Mouse (Mus musculus) neural tube, embryonic 11.5 days (tissue): ENCODE measurements around the gene Dppa3. TPM values are rescaled to one million over a fixed set of nuclear protein-coding genes. Genes with fewer than 3 reads are reported as not detected.

Experiments
- ATAC-seq: fragments of 200-750 bp; cut with Nextera tagmentation; 2 replicates; pipeline ENCODE4 v1.8.0; 2017; ENCODE audit warnings: moderate number of reproducible peaks, mild to moderate bottlenecking, moderate TSS enrichment, moderate library complexity; ENCODE audit not compliant: insufficient read depth, low FRiP score, low TSS enrichment
- DNase-seq: peaks from one replicate; pipeline ENCODE4 v3.0.0-alpha.2; 2015; ENCODE audit warnings: low spot score
- H3K27ac ChIP-seq: fragments of 300-500 bp; sonication (generic); 2 replicates; pipeline ENCODE4 v1.5.1; 2014; ENCODE audit warnings: low read depth, mild to moderate bottlenecking, low read length
- H3K27me3 ChIP-seq: fragments of 300-500 bp; sonication (generic); 2 replicates; pipeline ENCODE4 v1.6.1; 2014; ENCODE audit warnings: mild to moderate bottlenecking, low read length, mixed read lengths; ENCODE audit not compliant: control insufficient read depth, insufficient read depth
- H3K36me3 ChIP-seq: fragments of 300-500 bp; sonication (generic); 2 replicates; pipeline ENCODE4 v1.6.1; 2014; ENCODE audit warnings: mild to moderate bottlenecking, low read length, moderate library complexity, mixed read lengths; ENCODE audit not compliant: control insufficient read depth, insufficient read depth
- H3K4me1 ChIP-seq: fragments of 300-500 bp; sonication (generic); 2 replicates; pipeline ENCODE4 v1.6.1; 2014; ENCODE audit warnings: low read length, mixed read lengths; ENCODE audit not compliant: control insufficient read depth, insufficient read depth
- H3K4me2 ChIP-seq: fragments of 300-500 bp; sonication (generic); 2 replicates; pipeline ENCODE4 v1.6.1; 2014; ENCODE audit warnings: low read depth, mild to moderate bottlenecking, moderate library complexity
- H3K4me3 ChIP-seq: fragments of 300-500 bp; sonication (generic); 2 replicates; pipeline ENCODE4 v1.5.1; 2014; ENCODE audit warnings: low read depth, low read length
- H3K9ac ChIP-seq: fragments of 300-500 bp; sonication (generic); 2 replicates; pipeline ENCODE4 v1.6.1; 2014; ENCODE audit warnings: mild to moderate bottlenecking, low read length
- H3K9me3 ChIP-seq: fragments of 300-500 bp; sonication (generic); 2 replicates; pipeline ENCODE4 v1.6.1; 2016; ENCODE audit warnings: low read length; ENCODE audit not compliant: control insufficient read depth
- whole genome bisulfite sequencing: fragments of 180-500 bp; shearing (Covaris S2); extraction: QIAGEN DNeasy Blood & Tissue Kit; methylation state at CpG from one replicate; pipeline ENCODE4 v1.1.7; 2014; 5-methylcytosine and 5-hydroxymethylcytosine counted together
- polyA plus RNA-seq: library from polyadenylated mRNA; unstranded; fragments of >200 nt; fragmentation: Nextera tagmentation; extraction: Ambion mirVana; gene quantifications from 2 replicates; pipeline ENCODE4 v1.2.1, GENCODE M21; 2014

The Dppa3 gene
- polyA plus RNA-seq = not detected in 2 replicates

- ATAC-seq (no peak), DNase-seq (no peak)
- Histone ChIP-seq H3K27me3 (0 out of 2 replicates have a peak, but pooled peaks cover 2% of the 10 kb centered on the region), H3K9ac (no peak within 1 kb of the TSS), H3K4me1 (no peaks in the 10 kb centered on the region), H3K9me3 (no peaks in the 10 kb centered on the region), H3K36me3 (no peaks in the 10 kb centered on the region), H3K4me3 (no peak within 1 kb of the TSS), H3K27ac (no peak within 1 kb of the TSS), H3K4me2 (no peak within 1 kb of the TSS)
- 86% methylated on average over 8 of the region's 8 CpGs for WGBS
Measured at GRCm38 (mm10) chr6:122626110-122626509, at the start of gene Dppa3. Gene Dppa3 (plus strand): TSS chr6:122626410.

GRCm38 (mm10) chr6:122577030-122577429, 49.2 kb upstream of the Dppa3 start:
- no peak for DNase-seq
- 86% methylated on average over 3 of the region's 3 CpGs for WGBS
- Histone ChIP-seq H3K4me3 (no peak overlapping the region), H3K4me1 (no peaks in the 10 kb centered on the region), H3K27ac (no peak overlapping the region), H3K36me3 (no peaks in the 10 kb centered on the region), H3K9me3 (no peaks in the 10 kb centered on the region), H3K27me3 (no peaks in the 10 kb centered on the region), H3K4me2 (no peak overlapping the region), H3K9ac (no peak overlapping the region)
- no peak for ATAC-seq

- Histone ChIP-seq H3K9ac (no peak overlapping the region), H3K9me3 (no peaks in the 10 kb centered on the region), H3K4me1 (no peaks in the 10 kb centered on the region), H3K27me3 (no peaks in the 10 kb centered on the region), H3K4me3 (no peak overlapping the region), H3K27ac (no peak overlapping the region), H3K4me2 (no peak overlapping the region), H3K36me3 (no peaks in the 10 kb centered on the region)
- no peak for DNase-seq
- WGBS = 86% methylated on average over 1 of the region's 1 CpGs
- no peak for ATAC-seq
Measured at GRCm38 (mm10) chr6:122579086-122579485, 47.1 kb upstream of the Dppa3 start.

GRCm38 (mm10) chr6:122591027-122591758, 35.0 kb upstream of the Dppa3 start:
- H3K9me3 ChIP-seq = no peaks in the 10 kb centered on the region
- no peak overlapping the region for H3K27ac ChIP-seq
- no peak overlapping the region for H3K4me2 ChIP-seq
- H3K9ac ChIP-seq = no peak overlapping the region
- no peak overlapping the region for H3K4me3 ChIP-seq
- ATAC-seq (no peak), DNase-seq (no peak)
- H3K36me3 ChIP-seq = no peaks in the 10 kb centered on the region
- no peaks in the 10 kb centered on the region for H3K4me1 ChIP-seq
- no peaks in the 10 kb centered on the region for H3K27me3 ChIP-seq
- WGBS = 85% methylated on average over 13 of the region's 13 CpGs

GRCm38 (mm10) chr6:122592905-122593304, 33.3 kb upstream of the Dppa3 start:
- H3K9me3 ChIP-seq = no peaks in the 10 kb centered on the region
- no peak for ATAC-seq
- no peaks in the 10 kb centered on the region for H3K27me3 ChIP-seq
- H3K4me1 ChIP-seq = no peaks in the 10 kb centered on the region
- WGBS = 95% methylated on average over 2 of the region's 2 CpGs
- H3K9ac ChIP-seq = no peak overlapping the region
- no peak for DNase-seq
- no peak overlapping the region for H3K4me3 ChIP-seq
- H3K36me3 ChIP-seq = no peaks in the 10 kb centered on the region
- no peak overlapping the region for H3K4me2 ChIP-seq
- H3K27ac ChIP-seq = no peak overlapping the region

GRCm38 (mm10) chr6:122595637-122596036, 30.6 kb upstream of the Dppa3 start:
- no peaks in the 10 kb centered on the region for H3K27me3 ChIP-seq
- H3K4me2 ChIP-seq = no peak overlapping the region
- H3K9ac ChIP-seq = no peak overlapping the region
- DNase-seq = no peak
- H3K27ac ChIP-seq = no peak overlapping the region
- H3K9me3 ChIP-seq = no peaks in the 10 kb centered on the region
- H3K36me3 ChIP-seq = no peaks in the 10 kb centered on the region
- no peaks in the 10 kb centered on the region for H3K4me1 ChIP-seq
- WGBS = 32% methylated on average over 7 of the region's 7 CpGs
- no peak for ATAC-seq
- H3K4me3 ChIP-seq = no peak overlapping the region

- 87% methylated on average over 7 of the region's 7 CpGs for WGBS
- no peaks in the 10 kb centered on the region for H3K27me3 ChIP-seq
Measured at GRCm38 (mm10) chr6:122596608-122597007, 29.6 kb upstream of the Dppa3 start.

GRCm38 (mm10) chr6:122598014-122598413, 28.2 kb upstream of the Dppa3 start:
- Histone ChIP-seq H3K9me3 (no peaks in the 10 kb centered on the region), H3K36me3 (no peaks in the 10 kb centered on the region), H3K9ac (no peak overlapping the region), H3K4me1 (no peaks in the 10 kb centered on the region), H3K27me3 (no peaks in the 10 kb centered on the region), H3K27ac (no peak overlapping the region), H3K4me2 (no peak overlapping the region), H3K4me3 (no peak overlapping the region)
- ATAC-seq (no peak), DNase-seq (no peak)
- 85% methylated on average over 4 of the region's 4 CpGs for WGBS

More at GRCm38 (mm10) chr6:122596608-122597007, 29.6 kb upstream of the Dppa3 start:
- Histone ChIP-seq H3K9me3 (no peaks in the 10 kb centered on the region), H3K9ac (no peak overlapping the region), H3K27ac (no peak overlapping the region), H3K4me2 (no peak overlapping the region), H3K36me3 (no peaks in the 10 kb centered on the region), H3K4me1 (no peaks in the 10 kb centered on the region), H3K4me3 (no peak overlapping the region)
- DNase-seq (no peak), ATAC-seq (no peak)

- Histone ChIP-seq H3K4me1 (no peaks in the 10 kb centered on the region), H3K27me3 (no peaks in the 10 kb centered on the region), H3K9me3 (no peaks in the 10 kb centered on the region), H3K4me3 (no peak overlapping the region), H3K27ac (no peak overlapping the region), H3K4me2 (no peak overlapping the region), H3K36me3 (no peaks in the 10 kb centered on the region), H3K9ac (no peak overlapping the region)
- no peak for ATAC-seq
- 94% methylated on average over 6 of the region's 6 CpGs for WGBS
- DNase-seq = no peak
Measured at GRCm38 (mm10) chr6:122598436-122598835, 27.8 kb upstream of the Dppa3 start.
